Mouse (Mus musculus) stomach, postnatal 0 days (tissue): Measurements from ENCODE around the gene Rcor2.

Experiments used
- CTCF ChIP-seq: IDR thresholded peaks from 2 replicates; pipeline ENCODE4 v1.5.1; 2016; ENCODE audit warnings: antibody characterized with exemption, low read depth, mild to moderate bottlenecking, moderate library complexity
- EP300 ChIP-seq: optimal IDR thresholded peaks from 2 replicates; pipeline ENCODE3; 2016; ENCODE audit warnings: antibody characterized with exemption

- TF ChIP-seq CTCF (no peak), EP300 (no peak)
These were observed 21.1 kb upstream of the Rcor2 start for GRCm38 (mm10) chr19:7246021-7246420.
